Mouse (Mus musculus) cerebellum, adult 9-10 months (tissue): ENCODE data around the gene Gm597.

Experiments used
- DNase-seq: peaks from one replicate; pipeline ENCODE4 v3.0.0; 2022

Gm597 gene

DNA sequence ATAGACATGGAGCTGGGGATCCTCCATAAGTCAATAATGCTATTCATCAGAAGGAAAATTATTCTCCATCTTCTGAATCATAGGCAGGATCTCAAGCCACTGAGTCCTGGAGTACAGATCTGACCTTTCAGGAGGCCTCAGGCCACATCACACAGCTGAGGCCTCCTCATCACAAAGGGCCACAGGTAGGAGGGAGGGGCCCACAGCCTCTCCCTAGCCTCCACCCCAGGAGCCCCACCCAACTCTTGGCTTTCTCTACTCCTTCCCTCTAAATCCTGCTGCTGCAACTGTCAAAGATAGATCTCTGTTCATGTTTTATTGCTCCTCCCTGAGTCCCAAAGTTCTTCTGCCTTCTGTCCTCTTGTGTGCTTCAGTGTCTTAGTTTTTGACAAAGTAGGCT, at the start of gene Gm597:
Gene Gm597 (minus strand): TSS at position 101 of the 400 bp plus-strand sequence.
- DNase-seq, result no peak

DNA sequence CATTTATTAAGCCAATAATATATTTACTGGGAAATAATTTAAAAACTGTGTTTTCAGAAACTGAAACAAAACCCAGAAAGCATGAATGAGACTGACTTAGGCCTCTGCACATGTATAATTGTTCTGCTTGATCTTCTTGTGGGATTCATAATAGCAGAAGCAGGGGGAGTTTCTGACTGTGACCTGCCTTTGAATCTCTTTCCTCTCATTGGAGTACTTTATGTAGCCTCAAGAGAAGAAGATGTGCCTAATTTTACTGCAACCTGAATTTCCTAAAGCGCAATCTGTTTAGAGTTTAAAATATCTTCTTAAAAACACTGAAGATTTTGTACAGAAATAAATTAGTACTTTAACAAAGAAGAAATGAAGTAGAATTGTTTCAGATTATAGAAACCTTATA, 27.6 kb upstream of the Gm597 start:
- no peak for DNase-seq

DNA sequence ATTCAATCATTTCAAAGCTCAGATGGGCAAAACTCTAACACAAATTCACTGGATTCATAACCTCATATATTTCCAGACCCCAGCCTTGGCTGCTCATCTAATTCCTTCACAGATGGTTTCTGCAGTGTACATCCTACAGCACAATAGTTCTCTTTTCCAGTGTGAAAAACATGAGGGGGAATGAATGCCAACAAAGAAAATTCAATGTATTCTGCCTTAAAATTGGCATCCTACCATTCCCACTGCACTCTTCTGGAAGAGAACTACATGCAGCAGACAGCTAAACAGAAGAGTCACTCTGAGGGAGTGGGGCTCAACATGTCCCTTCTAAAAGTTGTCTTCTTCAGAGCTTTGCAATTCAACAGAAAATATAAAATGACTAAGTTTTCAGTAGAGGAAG, 26.6 kb upstream of the Gm597 start:
- no peak for DNase-seq

DNA sequence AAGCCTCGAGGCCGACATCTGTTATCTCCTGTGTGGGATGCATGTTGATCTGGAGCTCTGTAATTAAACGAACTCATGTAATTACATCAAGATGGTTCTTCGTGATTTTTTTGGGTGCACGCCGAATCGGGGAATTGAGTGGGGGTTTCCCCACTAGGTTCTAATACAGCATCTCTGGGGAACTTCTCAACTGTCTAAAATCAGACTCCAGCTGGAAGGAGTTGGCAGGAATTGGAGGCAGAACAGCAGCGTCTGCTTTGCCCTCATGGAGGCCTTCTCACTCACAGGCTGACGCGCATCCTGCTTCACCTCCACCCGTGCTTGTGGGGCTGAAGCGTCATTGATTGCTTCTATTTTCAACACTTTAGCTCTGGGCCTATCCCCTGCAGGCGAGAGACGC, 20.8 kb upstream of the Gm597 start:
- DNase-seq, result no peak
